Mouse (Mus musculus) megakaryocyte progenitor cell, adult 5-6 weeks (primary cell): ENCODE data around the gene Ndel1. TPM values are rescaled to one million over a fixed set of nuclear protein-coding genes. Genes with fewer than 3 reads are reported as not detected.
"Not testable (repeated sequence)": the region's sequence is repeated elsewhere in the genome, so short reads cannot be mapped to it uniquely, and the experiment has no call there.

Experiments
- ATAC-seq: replicated peaks from 2 replicates; pipeline ENCODE4 v1.8.0; 2016; ENCODE audit warnings: mild to moderate bottlenecking, moderate TSS enrichment, inconsistent platforms; ENCODE audit not compliant: poor library complexity
- total RNA-seq, 2 experiments: library from RNA; stranded (forward) in 1 of 2; stranded (reverse) in 1 of 2; fragments of 157-497, 149-512 nt in 1 of 2; fragments of 200-1000 nt in 1 of 2; gene quantifications; 2 replicates each; pipeline versions ENCODE4 v1.2.3 to v1.2.4; 2015 to 2017

Ndel1 gene
- total RNA-seq, 2 experiments from 2014 or later: 26.2 to 35.9 TPM

GRCm38 (mm10) chr11:68852486-68852901 is 19.2 kb downstream of the Ndel1 start:
- peak; percentile 32 for ATAC-seq

DNA sequence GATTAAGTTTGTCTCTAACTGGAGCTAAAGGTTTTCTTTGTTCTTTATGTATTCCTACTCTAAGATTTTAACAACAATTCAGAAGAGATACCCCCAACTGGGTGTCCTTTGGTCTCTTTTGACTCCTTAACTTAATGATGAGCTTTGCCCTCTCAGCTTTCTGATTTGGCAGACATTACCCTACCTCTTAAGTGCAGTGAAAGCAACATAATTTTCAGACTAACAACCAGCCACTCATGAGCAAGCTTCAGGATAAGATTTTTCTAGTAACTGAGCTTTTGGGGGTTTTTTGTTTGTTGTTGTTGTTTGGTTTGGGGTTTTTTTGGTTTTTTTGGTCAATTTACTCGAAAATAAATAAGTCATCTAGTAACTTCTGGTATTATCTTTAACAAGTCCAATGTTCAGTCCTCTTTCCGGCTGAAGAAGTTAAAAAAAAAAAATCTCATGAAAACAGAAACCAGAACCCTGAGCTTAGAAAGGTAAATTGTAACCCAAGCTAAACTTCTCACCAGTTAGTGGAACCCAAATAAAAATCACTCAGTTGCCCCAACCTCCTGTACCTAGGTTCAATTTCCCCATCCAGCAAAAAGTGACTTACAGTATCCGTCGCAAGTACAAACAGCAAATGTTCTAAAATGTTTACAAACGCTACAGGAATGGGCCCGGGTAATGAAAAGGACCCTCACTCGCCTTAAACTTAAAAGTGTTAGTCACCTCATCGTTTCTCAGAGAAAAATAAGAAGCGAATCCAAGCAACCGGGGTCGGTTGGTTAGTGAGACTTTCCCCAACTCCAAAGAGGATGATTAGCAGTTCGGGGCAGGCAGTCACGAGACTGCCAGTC is 19.8 kb downstream of the Ndel1 start:
- ATAC-seq: no peak

GRCm38 (mm10) chr11:68850862-68851261 is 20.8 kb downstream of the Ndel1 start:
- no peak for ATAC-seq

GRCm38 (mm10) chr11:68839606-68840005 is 32.1 kb downstream of the Ndel1 start:
- ATAC-seq: no peak

- ATAC-seq: no peak
Observed at GRCm38 (mm10) chr11:68835034-68835433, 36.6 kb downstream of the Ndel1 start.

DNA sequence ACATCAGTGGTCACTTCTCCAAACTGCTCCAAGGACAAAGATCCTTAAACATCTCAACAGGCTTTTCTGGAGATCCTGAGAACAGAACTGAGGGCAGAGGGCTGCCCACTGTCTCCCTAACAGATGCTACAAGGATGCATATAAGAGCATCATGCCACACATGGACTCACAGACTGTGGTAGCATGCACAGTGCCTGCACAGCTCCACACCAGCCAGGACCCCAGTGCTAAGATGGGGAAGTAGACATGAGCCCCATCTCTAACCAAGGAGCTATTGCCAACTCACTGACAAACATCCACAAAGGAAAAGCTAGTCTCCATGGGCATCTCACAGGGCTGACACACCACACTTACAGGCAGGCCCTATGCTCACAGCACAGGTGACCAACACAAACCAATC is 38.1 kb downstream of the Ndel1 start:
- ATAC-seq: 0 out of 2 replicates have a peak, but pooled peaks have one; percentile 14

DNA sequence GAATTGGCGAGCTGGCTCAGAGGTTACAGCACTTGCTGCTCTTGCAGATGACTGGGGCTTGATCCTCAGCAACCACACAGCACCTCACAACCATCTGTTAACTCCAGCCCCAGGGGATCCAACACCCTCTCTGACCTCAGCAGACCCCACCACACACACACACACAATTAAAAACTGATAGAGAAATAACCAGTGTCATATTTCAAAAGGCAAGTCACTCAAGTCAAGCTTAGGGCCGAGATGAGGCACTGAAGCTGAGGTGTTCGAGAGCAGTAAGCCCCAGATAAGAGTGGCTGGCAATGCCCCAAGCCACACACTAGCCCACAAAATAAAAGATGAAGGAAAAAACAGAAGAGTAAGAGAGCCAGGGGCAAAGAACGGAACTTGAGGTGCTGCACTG is 38.9 kb downstream of the Ndel1 start:
- ATAC-seq: peak; percentile 90

- ATAC-seq: not testable (repeated sequence)
Observed at GRCm38 (mm10) chr11:68831580-68831979, 40.1 kb downstream of the Ndel1 start.

- ATAC-seq: no peak
Observed at GRCm38 (mm10) chr11:68826735-68827134, 44.9 kb downstream of the Ndel1 start.

- ATAC-seq: no peak
Observed at GRCm38 (mm10) chr11:68822326-68822725, 49.3 kb downstream of the Ndel1 start.

DNA sequence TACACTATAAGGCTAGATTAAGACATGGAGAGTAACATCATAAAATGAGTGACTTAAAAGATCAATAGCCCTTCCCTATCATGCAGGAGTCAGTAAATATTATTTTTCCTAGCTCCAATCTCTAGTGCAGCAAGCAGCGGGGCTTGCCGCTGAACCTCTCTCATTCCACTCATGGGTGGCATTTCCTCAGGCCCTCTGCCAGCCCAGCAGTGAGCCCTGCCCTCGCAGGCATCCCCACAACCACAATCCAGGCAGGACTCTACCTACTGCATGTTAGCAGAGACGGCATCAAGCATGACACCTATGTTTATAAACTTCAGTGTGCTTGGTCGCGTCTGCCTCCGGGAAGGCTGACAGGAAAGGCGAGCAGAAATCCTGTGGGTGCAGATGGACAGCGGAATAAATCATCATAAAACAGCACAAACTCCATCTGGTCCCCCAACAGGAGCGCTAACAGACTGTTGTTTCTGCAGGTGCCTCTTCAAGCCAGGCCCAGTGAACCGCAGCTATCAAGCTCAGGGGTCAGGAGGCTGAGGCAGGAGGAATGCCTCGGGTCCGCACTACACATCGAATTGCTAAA is 52.3 kb downstream of the Ndel1 start:
- ATAC-seq: no peak

DNA sequence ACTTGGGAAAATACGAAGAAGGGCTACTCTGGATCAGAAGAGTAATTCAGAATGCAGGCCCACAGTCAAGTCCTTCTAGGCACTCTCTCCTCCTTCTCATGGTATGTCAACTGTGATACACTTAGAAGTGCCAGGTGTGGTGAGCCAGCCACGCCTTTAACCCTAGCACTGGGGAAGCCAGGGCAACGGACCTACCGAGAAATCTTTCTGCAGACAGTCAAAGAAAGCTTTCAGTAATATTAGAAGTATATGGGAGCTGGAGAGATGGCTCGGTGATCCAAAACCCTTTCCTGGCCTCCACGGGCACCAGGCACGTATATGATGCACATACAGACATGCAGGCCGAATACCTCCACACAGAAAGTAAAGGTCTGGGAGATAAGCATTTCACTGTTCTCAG is 53.2 kb downstream of the Ndel1 start:
- no peak for ATAC-seq

DNA sequence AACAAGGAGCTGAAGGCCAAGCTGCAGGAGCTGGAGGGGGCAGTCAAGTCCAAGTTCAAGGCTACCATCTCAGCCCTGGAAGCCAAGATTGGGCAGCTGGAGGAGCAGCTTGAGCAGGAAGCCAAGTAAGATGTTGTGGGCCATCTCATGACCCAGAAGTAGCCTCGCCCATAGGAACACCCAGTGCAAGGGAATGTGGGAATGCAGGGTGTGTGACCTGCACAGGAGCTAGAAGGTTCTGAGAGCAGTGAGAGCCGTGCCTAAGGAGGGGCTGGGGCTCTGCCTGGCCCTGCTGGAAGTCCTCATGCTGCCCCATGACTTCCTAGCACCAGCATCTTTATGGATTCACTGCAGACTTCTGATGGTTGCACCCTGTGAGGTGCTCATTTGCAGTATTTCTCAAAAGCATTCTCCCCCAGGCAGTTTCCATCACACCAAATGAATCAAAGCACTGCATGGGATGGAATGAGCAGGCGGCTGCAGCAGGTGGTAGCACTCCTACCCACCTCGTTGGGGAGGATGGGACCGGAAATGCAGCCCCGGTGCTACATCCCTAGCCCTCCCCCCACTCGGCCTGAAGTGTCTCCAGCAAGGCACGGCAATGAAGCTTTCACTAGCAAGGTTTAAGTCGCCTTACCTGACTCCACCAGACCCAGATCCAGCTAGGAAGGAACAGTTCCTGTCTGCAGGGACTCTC is 59.6 kb downstream of the Ndel1 start:
- no peak for ATAC-seq

GRCm38 (mm10) chr11:68807787-68808186 is 63.9 kb downstream of the Ndel1 start:
- ATAC-seq: peak; percentile 82

- ATAC-seq: peak; percentile 47; the same call in 1 of the 2 replicates
Observed at GRCm38 (mm10) chr11:68805148-68805547, 66.5 kb downstream of the Ndel1 start.

DNA sequence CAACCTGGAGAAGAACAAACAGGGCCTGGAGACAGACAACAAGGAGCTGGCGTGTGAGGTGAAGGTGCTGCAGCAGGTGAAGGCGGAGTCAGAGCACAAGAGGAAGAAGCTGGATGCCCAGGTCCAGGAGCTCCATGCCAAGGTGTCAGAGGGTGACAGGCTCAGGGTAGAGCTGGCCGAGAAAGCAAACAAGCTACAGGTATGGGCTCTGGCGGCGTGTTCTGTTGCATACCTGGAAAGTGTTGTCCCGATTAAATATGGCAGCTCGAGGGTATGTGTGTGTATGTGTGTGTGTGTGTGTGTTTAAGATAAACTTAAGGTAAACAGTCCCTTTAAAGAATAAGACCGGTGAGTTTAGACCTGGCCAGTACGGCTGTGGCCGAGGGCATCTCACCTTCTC is 73.4 kb downstream of the Ndel1 start:
- ATAC-seq: no peak

- no peak for ATAC-seq
Observed at GRCm38 (mm10) chr11:68791794-68792193, 79.9 kb downstream of the Ndel1 start.

DNA sequence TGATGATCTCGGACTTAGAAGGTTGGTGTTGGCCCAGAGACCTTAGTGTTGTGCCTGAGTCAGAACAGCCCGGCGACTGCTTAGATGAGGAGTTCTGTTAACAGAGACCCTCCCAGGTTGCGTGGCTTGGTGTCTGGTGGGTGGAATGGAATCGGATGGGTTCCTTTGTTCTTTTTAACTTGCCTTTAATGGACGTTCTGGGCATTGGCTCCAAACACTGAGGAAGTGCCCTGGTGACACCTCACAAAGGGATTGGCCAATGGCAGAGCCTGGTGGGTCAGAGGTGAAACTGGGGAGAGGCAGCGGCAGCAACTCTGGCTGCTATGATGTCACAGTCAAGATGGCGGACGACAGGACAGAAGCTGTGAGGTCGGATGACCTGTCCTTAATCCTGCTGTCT is 80.9 kb downstream of the Ndel1 start:
- ATAC-seq: no peak

DNA sequence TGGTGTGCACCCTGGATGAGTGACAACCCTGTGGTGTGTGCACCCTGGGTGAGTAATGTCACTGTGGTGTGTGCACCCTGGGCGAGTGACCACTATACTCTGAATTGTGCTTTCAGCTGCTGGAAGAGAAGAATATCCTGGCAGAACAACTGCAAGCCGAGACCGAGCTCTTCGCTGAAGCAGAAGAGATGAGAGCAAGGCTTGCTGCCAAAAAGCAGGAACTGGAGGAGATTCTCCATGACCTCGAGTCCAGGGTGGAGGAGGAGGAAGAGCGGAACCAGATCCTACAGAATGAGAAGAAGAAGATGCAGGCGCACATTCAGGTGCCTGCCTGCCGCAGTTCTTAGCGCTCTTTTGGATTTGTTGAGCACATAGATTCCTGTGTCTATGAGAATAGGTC is 84.4 kb downstream of the Ndel1 start:
- no peak for ATAC-seq

DNA sequence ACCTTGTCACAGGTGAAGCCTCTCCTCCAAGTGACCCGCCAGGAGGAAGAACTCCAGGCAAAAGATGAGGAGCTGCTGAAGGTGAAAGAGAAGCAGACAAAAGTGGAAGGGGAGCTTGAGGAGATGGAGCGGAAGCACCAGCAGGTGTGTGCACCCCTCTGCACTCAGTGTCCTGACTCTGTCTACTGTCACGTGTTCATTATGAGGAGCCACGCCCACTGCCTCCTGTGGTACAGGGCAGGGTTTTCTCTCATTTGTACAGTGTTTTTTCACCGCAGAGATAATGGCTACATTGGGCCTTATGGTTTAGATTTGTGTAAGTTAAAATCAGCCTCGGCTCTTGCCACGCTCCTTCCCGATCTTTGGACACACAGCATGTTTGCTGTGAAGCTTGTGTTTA is 85.8 kb downstream of the Ndel1 start:
- no peak for ATAC-seq

GRCm38 (mm10) chr11:68782336-68782735 is 89.3 kb downstream of the Ndel1 start:
- ATAC-seq: peak; percentile 80
